Mouse (Mus musculus): ENCODE measurements around the gene Slc5a4a.
A peak's percentile ranks its signal among the peaks of the same experiment; 100 is the strongest.

The Slc5a4a gene

GRCm38 (mm10) chr10:76147278-76147677, at the start of gene Slc5a4a:
Slc5a4a (plus strand) TSS chr10:76147451.
- no peak for DNase-seq

- DNase-seq, result no peak
These were observed 36.4 kb upstream of the Slc5a4a start, which contains the start of gene Slc5a4b for GRCm38 (mm10) chr10:76110861-76111260. Slc5a4b (minus strand) TSS chr10:76110961.

- DNase-seq, result peak; percentile 29 to 47
These were observed 29.3 kb upstream of the Slc5a4a start for GRCm38 (mm10) chr10:76117966-76118365.

- no peak for DNase-seq
These were observed 28.5 kb upstream of the Slc5a4a start for GRCm38 (mm10) chr10:76118741-76119140.

- no peak for DNase-seq
These were observed 27.0 kb upstream of the Slc5a4a start for GRCm38 (mm10) chr10:76120124-76120711.

GRCm38 (mm10) chr10:76121495-76121894, 25.8 kb upstream of the Slc5a4a start:
- no peak for DNase-seq

- DNase-seq, result no peak
These were observed 14.7 kb upstream of the Slc5a4a start for GRCm38 (mm10) chr10:76132506-76132905.

GRCm38 (mm10) chr10:76136318-76136717, 10.9 kb upstream of the Slc5a4a start:
- no peak for DNase-seq

GRCm38 (mm10) chr10:76146846-76147245, 405 bp upstream of the Slc5a4a start:
- no peak for DNase-seq

- peak in 1 of 2 experiments; percentile 3 for DNase-seq
These were observed 8.7 kb downstream of the Slc5a4a start for GRCm38 (mm10) chr10:76155911-76156310.

GRCm38 (mm10) chr10:76157528-76157927, 10.3 kb downstream of the Slc5a4a start:
- DNase-seq, result no peak

GRCm38 (mm10) chr10:76158009-76158408, 10.8 kb downstream of the Slc5a4a start:
- no peak for DNase-seq

- no peak for DNase-seq
These were observed 27.6 kb downstream of the Slc5a4a start for GRCm38 (mm10) chr10:76174899-76175298.

- no peak for DNase-seq
These were observed 38.0 kb downstream of the Slc5a4a start for GRCm38 (mm10) chr10:76185216-76185615.

- DNase-seq, result no peak
These were observed 40.8 kb downstream of the Slc5a4a start for GRCm38 (mm10) chr10:76188010-76188409.

- no peak for DNase-seq
These were observed 54.2 kb downstream of the Slc5a4a start for GRCm38 (mm10) chr10:76201416-76201815.

- DNase-seq, result peak; percentile 76 to 77
These were observed 54.7 kb downstream of the Slc5a4a start for GRCm38 (mm10) chr10:76201978-76202377.

GRCm38 (mm10) chr10:76203798-76204283, 56.6 kb downstream of the Slc5a4a start:
- peak; percentile 44 to 51 for DNase-seq

GRCm38 (mm10) chr10:76207262-76207796, 60.1 kb downstream of the Slc5a4a start:
- no peak for DNase-seq

- DNase-seq, result no peak
These were observed 62.0 kb downstream of the Slc5a4a start for GRCm38 (mm10) chr10:76209241-76209640.

GRCm38 (mm10) chr10:76210806-76211205, 63.6 kb downstream of the Slc5a4a start:
- no peak for DNase-seq

- no peak for DNase-seq
These were observed 64.9 kb downstream of the Slc5a4a start for GRCm38 (mm10) chr10:76212121-76212520.

- no peak for DNase-seq
These were observed 66.9 kb downstream of the Slc5a4a start for GRCm38 (mm10) chr10:76214161-76214560.

GRCm38 (mm10) chr10:76217056-76217455, 69.8 kb downstream of the Slc5a4a start:
- no peak for DNase-seq

- DNase-seq, result no peak
These were observed 71.0 kb downstream of the Slc5a4a start for GRCm38 (mm10) chr10:76218240-76218639.

All from cerebellum, postnatal 36 days (tissue).